Mouse (Mus musculus): ENCODE measurements at regions not wholly inside any gene's neighbourhood (a gene's known extent, or its start where the extent isn't known, plus 50 kb on each side); places are given as distances from the start of the nearest gene placed in this dataset.

- no peak for TF ChIP-seq HCFC1 (IDR thresholded peaks at IDR 0.05; ENCODE audit: borderline replicate concordance, insufficient read depth, low read length)
- no peak for TF ChIP-seq ZNF384 (IDR thresholded peaks at IDR 0.05; ENCODE audit: low read depth, low read length)
- TF ChIP-seq MAFK (IDR thresholded peaks at IDR 0.05; ENCODE audit: insufficient read depth, low read depth, low read length) = no peak
- TF ChIP-seq ZC3H11A (IDR thresholded peaks at IDR 0.05; ENCODE audit: borderline replicate concordance, low read depth, low read length) = no peak
Measured at GRCm38 (mm10) chr11:26331238-26331637, 54.7 kb upstream of the Fancl start.
